Mouse (Mus musculus): ENCODE data around the gene Psmc3.
"Not testable (repeated sequence)": the region's sequence is repeated elsewhere in the genome, so short reads cannot be mapped to it uniquely, and the experiment has no call there.

Gene Psmc3

DNA sequence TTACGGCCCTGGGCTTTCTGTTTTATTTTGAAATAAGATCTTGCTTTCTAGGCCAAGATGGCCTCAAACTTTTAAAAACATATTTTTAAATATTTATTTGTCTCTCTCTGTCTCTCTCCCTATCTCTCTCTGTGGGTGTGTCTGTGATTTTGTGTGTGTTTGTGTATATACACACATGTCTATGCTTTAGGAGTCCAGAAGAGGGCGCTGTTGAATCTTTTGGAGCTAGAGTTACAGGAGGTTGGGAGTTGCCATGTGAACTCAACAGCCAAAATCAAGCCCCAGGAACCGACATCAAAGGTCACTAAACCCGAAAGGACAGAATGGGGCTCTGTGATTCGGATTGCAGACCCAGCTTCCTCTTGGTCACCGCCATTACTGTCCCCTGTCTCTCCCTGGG lies 56.6 kb downstream of the Psmc3 start:
- intact Hi-C loops (cut with DNase I): no loop called here

DNA sequence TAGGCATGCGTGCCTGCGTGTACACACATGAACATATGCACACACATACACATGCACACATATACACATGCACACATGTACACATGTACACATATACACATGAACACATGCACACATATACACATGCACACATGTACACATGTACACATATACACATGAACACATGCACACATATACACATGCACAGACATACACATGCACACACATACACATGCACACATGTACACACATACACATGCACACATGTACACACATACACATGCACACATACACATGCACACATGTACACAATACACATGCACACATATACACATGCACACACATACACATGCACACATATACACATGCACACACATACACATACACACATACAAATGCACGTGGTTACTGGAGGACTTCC lies 58.0 kb downstream of the Psmc3 start:
- intact Hi-C loops (cut with DNase I): not testable (repeated sequence)

DNA sequence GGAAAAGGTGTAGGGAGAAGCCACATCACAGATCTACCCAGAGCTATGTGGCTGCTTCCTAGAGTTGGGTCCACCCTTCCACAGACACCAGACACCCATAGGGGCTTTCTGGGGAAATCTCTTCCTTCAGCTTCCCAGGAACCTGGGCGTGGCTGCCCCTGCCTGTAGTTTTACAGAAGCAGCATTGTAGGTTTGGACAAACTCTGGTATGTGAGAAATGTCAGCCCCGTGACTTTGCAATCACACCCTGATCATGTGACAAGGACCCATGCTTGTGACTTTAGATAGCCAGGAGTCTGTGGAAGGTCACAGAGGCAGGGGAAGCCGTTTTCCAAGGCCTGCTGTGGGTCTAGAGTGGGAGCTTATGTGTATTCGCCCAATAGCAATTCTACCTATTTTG lies 58.7 kb downstream of the Psmc3 start:
- intact Hi-C loops (cut with DNase I): no loop called here

DNA sequence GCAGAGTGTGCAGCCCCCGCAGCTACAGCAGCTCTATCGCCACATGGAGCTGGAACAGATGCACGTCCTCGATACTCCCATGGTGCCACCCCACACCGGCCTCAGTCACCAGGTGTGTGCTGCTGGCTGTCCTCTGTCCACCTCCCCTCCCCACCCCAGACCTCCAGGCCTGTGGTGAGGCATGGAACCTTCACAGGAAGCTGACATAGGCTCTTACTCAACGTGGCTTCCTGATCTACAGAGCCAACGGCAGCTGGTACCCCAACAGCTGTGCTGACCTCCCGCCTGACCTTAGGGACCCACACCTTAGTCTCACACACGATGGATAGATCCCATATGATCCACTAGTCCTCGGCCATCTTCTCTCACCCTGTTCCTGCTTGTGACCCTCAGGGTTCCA lies 59.5 kb downstream of the Psmc3 start:
- intact Hi-C loops (cut with DNase I): no loop called here

DNA sequence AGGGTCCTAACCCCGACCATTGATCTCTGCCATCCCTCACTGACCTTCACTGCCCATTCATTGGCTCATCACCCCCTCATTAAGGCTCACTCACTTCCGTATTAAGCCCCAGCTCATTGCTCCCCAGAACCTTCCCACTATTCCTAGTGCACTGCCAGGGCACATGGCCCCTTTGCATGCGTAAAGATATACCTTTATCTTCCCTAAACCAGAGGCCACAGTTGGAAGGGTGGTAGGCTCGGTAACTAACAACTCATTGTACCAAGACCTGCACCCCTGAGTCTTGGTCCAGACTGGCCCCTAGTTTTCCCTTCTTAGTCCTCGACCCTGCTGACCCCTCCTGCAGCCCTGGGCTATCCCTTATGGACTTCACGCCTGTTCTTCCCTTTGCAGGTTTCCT lies 60.0 kb downstream of the Psmc3 start:
- intact Hi-C loops (cut with DNase I): no loop called here

DNA sequence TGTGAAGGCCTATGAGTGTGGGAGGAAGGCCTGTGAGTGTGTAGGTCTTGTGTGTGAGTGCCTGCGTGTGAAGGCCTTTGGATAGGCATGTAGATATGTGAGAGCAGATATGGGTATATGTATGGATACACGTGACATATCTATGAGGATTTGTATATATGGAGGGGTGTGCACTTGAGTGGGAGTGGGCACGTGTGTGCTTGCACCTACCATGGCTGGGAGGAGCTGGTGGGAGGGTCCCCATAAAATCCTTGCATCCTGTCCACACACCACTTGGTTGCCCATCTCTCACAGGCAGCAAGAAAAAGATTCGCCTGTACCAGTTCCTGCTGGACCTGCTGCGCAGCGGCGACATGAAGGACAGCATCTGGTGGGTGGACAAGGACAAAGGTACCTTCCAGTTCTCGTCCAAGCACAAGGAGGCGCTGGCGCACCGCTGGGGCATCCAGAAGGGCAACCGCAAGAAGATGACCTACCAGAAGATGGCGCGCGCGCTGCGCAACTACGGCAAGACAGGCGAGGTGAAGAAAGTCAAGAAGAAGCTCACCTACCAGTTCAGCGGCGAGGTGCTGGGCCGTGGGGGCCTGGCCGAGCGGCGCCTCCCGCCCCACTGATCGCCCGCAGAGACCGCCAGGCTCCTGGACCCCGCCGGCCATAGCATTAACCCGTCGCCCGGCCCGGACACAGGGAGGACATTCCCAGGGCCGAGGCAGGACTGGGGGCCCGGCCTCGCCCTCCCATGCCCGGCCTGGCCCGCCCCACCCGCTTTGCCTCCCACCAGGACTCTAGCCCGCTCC lies 61.2 kb downstream of the Psmc3 start:
- intact Hi-C loops (cut with DNase I): loop anchor here (5.0 kb wide), 4 partner anchors 37 to 367 kb away; no protein-coding TSS in a partner anchor

DNA sequence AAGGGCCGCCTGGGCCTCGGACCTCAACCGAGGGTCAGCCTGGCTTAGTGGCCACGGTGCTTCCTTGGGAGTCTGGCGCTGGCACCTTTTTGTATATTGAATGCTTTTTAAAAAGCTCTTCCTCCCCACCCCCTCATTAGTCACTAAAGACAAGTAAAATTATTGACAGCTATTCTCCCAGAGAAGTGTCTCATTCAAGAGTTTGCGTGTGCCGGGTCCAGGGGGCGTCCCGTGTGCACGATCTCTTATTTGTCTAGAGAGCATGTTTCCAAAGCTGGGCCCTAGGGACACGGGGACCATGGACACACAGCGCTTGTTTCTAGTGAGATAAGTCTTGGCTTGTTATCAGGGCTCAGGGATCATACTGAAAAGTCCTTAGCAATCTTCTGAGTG lies 61.8 kb downstream of the Psmc3 start:
- intact Hi-C loops (cut with DNase I): loop anchor here (5.0 kb wide), 4 partner anchors 37 to 367 kb away; no protein-coding TSS in a partner anchor

All from adrenal gland (tissue).